Mouse (Mus musculus) hindbrain, embryonic 12.5 days (tissue): ENCODE data around the gene Wfs1. TPM values are rescaled to one million over a fixed set of nuclear protein-coding genes. Genes with fewer than 3 reads are reported as not detected.

ENCODE experiments used
- ATAC-seq: fragments of 200-750 bp; cut with Nextera tagmentation; 2 replicates; pipeline ENCODE4 v1.8.0; 2017; ENCODE audit warnings: moderate TSS enrichment; ENCODE audit not compliant: low FRiP score
- H3K27ac ChIP-seq: fragments of 300-500 bp; sonication (generic); 2 replicates; pipeline ENCODE4 v1.5.1; 2016; ENCODE audit warnings: mild to moderate bottlenecking
- H3K27me3 ChIP-seq: fragments of 300-500 bp; sonication (generic); 2 replicates; pipeline ENCODE4 v1.6.1; 2016; ENCODE audit warnings: mild to moderate bottlenecking
- H3K36me3 ChIP-seq: fragments of 300-500 bp; sonication (generic); 2 replicates; pipeline ENCODE4 v1.6.1; 2016; ENCODE audit warnings: mild to moderate bottlenecking
- H3K4me1 ChIP-seq: fragments of 300-500 bp; sonication (generic); 2 replicates; pipeline ENCODE4 v1.6.1; 2016
- H3K4me2 ChIP-seq: fragments of 300-500 bp; sonication (generic); replicated peaks from 2 replicates; pipeline ENCODE4 v1.6.1; 2016; ENCODE audit warnings: mild to moderate bottlenecking
- H3K4me3 ChIP-seq: fragments of 300-500 bp; sonication (generic); 2 replicates; pipeline ENCODE4 v1.5.1; 2016; ENCODE audit warnings: mild to moderate bottlenecking
- H3K9ac ChIP-seq: fragments of 300-500 bp; sonication (generic); 2 replicates; pipeline ENCODE4 v1.6.1; 2016; ENCODE audit warnings: mild to moderate bottlenecking, moderate library complexity
- H3K9me3 ChIP-seq: fragments of 300-500 bp; sonication (generic); replicated peaks from 2 replicates; pipeline ENCODE4 v1.6.1; 2016; ENCODE audit warnings: mild to moderate bottlenecking
- WGBS: fragments of 180-500 bp; shearing (Covaris S2); methylation state at CpG from one replicate; pipeline ENCODE4 v1.1.7; 2016; 5-methylcytosine and 5-hydroxymethylcytosine counted together
- polyA plus RNA-seq: library from polyadenylated mRNA; unstranded; fragments of >200 nt; fragmentation: Nextera tagmentation; extraction: Ambion mirVana; gene quantifications from 2 replicates; pipeline ENCODE4 v1.2.1, GENCODE M21; 2016

The Wfs1 gene
- polyA plus RNA-seq, 1 experiment from 2014 or later: 9.6 TPM

GRCm38 (mm10) chr5:36921871-36922270 lies 67.1 kb downstream of the Wfs1 start:
- Histone ChIP-seq H3K4me3 (no peak overlapping the region), H3K4me2 (no peak overlapping the region), H3K27me3 (no peaks in the 10 kb centered on the region; the same call in 1 of the 2 replicates), H3K9me3 (no peaks in the 10 kb centered on the region), H3K27ac (no peak overlapping the region), H3K4me1 (peaks cover 15% of the 10 kb centered on the region), H3K36me3 (no peaks in the 10 kb centered on the region), H3K9ac (no peak overlapping the region)
- ATAC-seq: no peak
- WGBS: 94% methylated on average over 1 of the region's 1 CpGs

- no peak overlapping the region for H3K27ac ChIP-seq
- H3K9me3 ChIP-seq: no peaks in the 10 kb centered on the region
- H3K27me3 ChIP-seq: peaks cover 4% of the 10 kb centered on the region
- no peak for ATAC-seq
- no peaks in the 10 kb centered on the region for H3K36me3 ChIP-seq
- H3K4me1 ChIP-seq: peaks cover 15% of the 10 kb centered on the region
- no peak overlapping the region for H3K4me2 ChIP-seq
- WGBS: 22% methylated on average over 1 of the region's 1 CpGs
- no peak overlapping the region for H3K4me3 ChIP-seq
- no peak overlapping the region for H3K9ac ChIP-seq
Measured at GRCm38 (mm10) chr5:36920072-36920471, 68.9 kb downstream of the Wfs1 start.

GRCm38 (mm10) chr5:36918016-36918415 lies 71.0 kb downstream of the Wfs1 start:
- H3K9me3 ChIP-seq: no peaks in the 10 kb centered on the region
- peaks cover 15% of the 10 kb centered on the region for H3K4me1 ChIP-seq
- H3K27ac ChIP-seq: no peak overlapping the region
- WGBS: 70% methylated on average over 7 of the region's 7 CpGs
- no peaks in the 10 kb centered on the region for H3K36me3 ChIP-seq
- no peak overlapping the region for H3K4me2 ChIP-seq
- peaks cover 4% of the 10 kb centered on the region for H3K27me3 ChIP-seq
- H3K9ac ChIP-seq: no peak overlapping the region
- ATAC-seq: no peak
- H3K4me3 ChIP-seq: no peak overlapping the region

GRCm38 (mm10) chr5:36917245-36917644 lies 71.8 kb downstream of the Wfs1 start:
- Histone ChIP-seq H3K9ac (no peak overlapping the region), H3K27me3 (peaks cover 6% of the 10 kb centered on the region), H3K27ac (no peak overlapping the region), H3K9me3 (no peaks in the 10 kb centered on the region), H3K4me1 (peaks cover 15% of the 10 kb centered on the region), H3K36me3 (no peaks in the 10 kb centered on the region), H3K4me3 (no peak overlapping the region), H3K4me2 (no peak overlapping the region)
- no peak for ATAC-seq
- WGBS: 84% methylated on average over 4 of the region's 4 CpGs

- H3K4me3 ChIP-seq: no peak overlapping the region
- no peak overlapping the region for H3K4me2 ChIP-seq
- peaks cover 15% of the 10 kb centered on the region for H3K4me1 ChIP-seq
- H3K9me3 ChIP-seq: no peaks in the 10 kb centered on the region
- no peak overlapping the region for H3K27ac ChIP-seq
- H3K27me3 ChIP-seq: peaks cover 8% of the 10 kb centered on the region
- no peak for ATAC-seq
- H3K36me3 ChIP-seq: no peaks in the 10 kb centered on the region
- 90% methylated on average over 4 of the region's 4 CpGs for WGBS
- no peak overlapping the region for H3K9ac ChIP-seq
Measured at GRCm38 (mm10) chr5:36916581-36916980, 72.4 kb downstream of the Wfs1 start.

Other genes starting within 250 kb of the Wfs1 start
- 28.0 and 29.2 TPM in 2 replicates for gene Bloc1s4, start 240.6 kb downstream of the Wfs1 start, polyA plus RNA-seq
- gene Mrfap1, start 192.4 kb downstream of the Wfs1 start, polyA plus RNA-seq: 495 and 532 TPM in 2 replicates
- gene Man2b2, start 158.6 kb downstream of the Wfs1 start, polyA plus RNA-seq: 16.1 and 16.7 TPM in 2 replicates
- 7.6 and 8.0 TPM in 2 replicates for gene Ppp2r2c, start 120.7 kb downstream of the Wfs1 start, polyA plus RNA-seq
- 0.36 and 0.52 TPM in 2 replicates for gene Gm1043, start 96.2 kb upstream of the Wfs1 start, polyA plus RNA-seq